Mouse (Mus musculus) cerebellum, postnatal 25 days (tissue): Measurements from ENCODE around the gene Ccl6.

ENCODE experiments used
- DNase-seq, 2 experiments: peaks; one replicate each; pipeline ENCODE4 v3.0.0; 2021; ENCODE audit warnings: mixed read lengths in 2 of 2

Ccl6 gene

GRCm38 (mm10) chr11:83595669-83596455 is 3.0 kb upstream of the Ccl6 start:
- no peak for DNase-seq

- no peak for DNase-seq
These were observed 566 bp upstream of the Ccl6 start for GRCm38 (mm10) chr11:83593453-83593852.

GRCm38 (mm10) chr11:83584232-83584631 is 8.7 kb downstream of the Ccl6 start:
- no peak for DNase-seq

- DNase-seq, result no peak
These were observed 9.5 kb downstream of the Ccl6 start for GRCm38 (mm10) chr11:83583450-83583754.

- DNase-seq, result no peak
These were observed 10.0 kb downstream of the Ccl6 start for GRCm38 (mm10) chr11:83582626-83583449.

- no peak for DNase-seq
These were observed 11.0 kb downstream of the Ccl6 start for GRCm38 (mm10) chr11:83581626-83582610.

- DNase-seq, result no peak
These were observed 12.1 kb downstream of the Ccl6 start for GRCm38 (mm10) chr11:83580699-83581232.

GRCm38 (mm10) chr11:83578999-83579398 is 13.9 kb downstream of the Ccl6 start:
- no peak for DNase-seq

- DNase-seq, result no peak
These were observed 14.6 kb downstream of the Ccl6 start, which contains the start of gene Ccl9 for GRCm38 (mm10) chr11:83578186-83578760. Gene Ccl9, minus strand, starts transcription at chr11:83578636.

GRCm38 (mm10) chr11:83576927-83577555 is 15.8 kb downstream of the Ccl6 start:
- DNase-seq, result no peak

GRCm38 (mm10) chr11:83572834-83573233 is 20.1 kb downstream of the Ccl6 start:
- DNase-seq, result no peak

GRCm38 (mm10) chr11:83572223-83572622 is 20.7 kb downstream of the Ccl6 start:
- no peak for DNase-seq

GRCm38 (mm10) chr11:83570189-83570588 is 22.7 kb downstream of the Ccl6 start:
- no peak for DNase-seq

- DNase-seq, result no peak
These were observed 23.6 kb downstream of the Ccl6 start for GRCm38 (mm10) chr11:83569249-83569648.

GRCm38 (mm10) chr11:83568786-83569185 is 24.1 kb downstream of the Ccl6 start:
- DNase-seq, result no peak

GRCm38 (mm10) chr11:83568061-83568460 is 24.8 kb downstream of the Ccl6 start:
- no peak for DNase-seq

GRCm38 (mm10) chr11:83567311-83567710 is 25.6 kb downstream of the Ccl6 start:
- no peak for DNase-seq

GRCm38 (mm10) chr11:83566617-83567016 is 26.3 kb downstream of the Ccl6 start:
- DNase-seq, result no peak

GRCm38 (mm10) chr11:83563754-83564153 is 29.1 kb downstream of the Ccl6 start:
- DNase-seq, result no peak

GRCm38 (mm10) chr11:83562311-83562887 is 30.5 kb downstream of the Ccl6 start:
- no peak for DNase-seq

- DNase-seq, result no peak
These were observed 32.5 kb downstream of the Ccl6 start for GRCm38 (mm10) chr11:83560405-83560804.
